Comparison of ENCODE assay signal across 14 mouse cellular contexts in genomic region chr1:90518584-90519265, GRCm38 (mm10).
DNase-seq lines count a peak whose midpoint lies in the region; ATAC-seq and TF ChIP-seq lines count a peak whose summit lies in the region.
"Had no signal": no experiment of that assay in that cellular context is flagged by ENCODE, and none has a peak within 500 bp of the region (broad histone marks: within the 10 kb centered on the region; RNA-seq: fewer than 3 reads in every experiment).

No protein-coding gene starts in this region.

- peak; percentile 60; the same call in 1 of the 2 replicates for ATAC-seq in kidney, embryonic 14.5 days (ENCODE audit: low FRiP score, low TSS enrichment)
- ATAC-seq in neural tube, embryonic 15.5 days (ENCODE audit: low FRiP score) = no peak
- ATAC-seq: forebrain, embryonic 16.5 days had no signal

- DNase-seq in kidney, adult 2 months = peak; percentile 46
- DNase-seq in kidney, postnatal 25 days = no peak
- peak; percentile 27 for DNase-seq in NIH3T3 (ENCODE audit: low read depth)
- no peak for DNase-seq in ovary, adult 18-20 months (ENCODE audit: low spot score)
- DNase-seq in right cerebral cortex, postnatal 36 days (ENCODE audit: low spot score in 2 of 2) = no peak
- DNase-seq in natural killer cell, adult 2 months (ENCODE audit: low spot score in 2 of 2) = no peak
- DNase-seq: adrenal gland, postnatal 10 days; heart, postnatal 4 days; lung, adult 2 months; right cerebral cortex, postnatal 4 days had no signal

- H3K4me1 ChIP-seq in kidney, adult 2 months (ENCODE audit: control insufficient read depth, insufficient read depth, low read length) = 0 out of 2 replicates have a peak, but pooled peaks cover 4% of the 10 kb centered on the region
- peaks cover 4% of the 10 kb centered on the region; the same call in 1 of the 2 replicates for H3K4me1 ChIP-seq in kidney, embryonic 14.5 days (ENCODE audit: control insufficient read depth, insufficient read depth, low read length)
- H3K4me1 ChIP-seq in neural tube, embryonic 15.5 days = peaks cover 12% of the 10 kb centered on the region

- no peak overlapping the region for H3K4me2 ChIP-seq in kidney, embryonic 14.5 days (replicated peaks; ENCODE audit: low read depth, low read length)
- H3K4me2 ChIP-seq in neural tube, embryonic 15.5 days = no peak overlapping the region

- TF ChIP-seq CTCF in kidney, adult 2 months (conservative IDR thresholded peaks at IDR 0.05; ENCODE audit: insufficient read depth, insufficient read length, low read depth, low read length) = no peak

- no peaks in the 10 kb centered on the region for H3K36me3 ChIP-seq in kidney, adult 2 months (ENCODE audit: control insufficient read depth, insufficient read depth, low read length)
- H3K36me3 ChIP-seq in kidney, embryonic 14.5 days (ENCODE audit: control insufficient read depth, insufficient read depth, low read length) = no peaks in the 10 kb centered on the region
- no peaks in the 10 kb centered on the region for H3K36me3 ChIP-seq in neural tube, embryonic 15.5 days

- TF ChIP-seq POLR2A in kidney, adult 2 months (IDR thresholded peaks at IDR 0.05; ENCODE audit: low read depth, low read length) = no peak

- no peak overlapping the region for H3K4me3 ChIP-seq in kidney, adult 2 months (ENCODE audit: insufficient read depth, low read depth, low read length)
- H3K4me3 ChIP-seq in kidney, embryonic 14.5 days (ENCODE audit: low read length) = no peak overlapping the region
- H3K4me3 ChIP-seq in neural tube, embryonic 15.5 days (replicated peaks) = no peak overlapping the region

- H3K27ac ChIP-seq in kidney, adult 2 months (ENCODE audit: insufficient read depth, low read depth, low read length) = 0 out of 2 replicates have a peak overlapping the region, but pooled peaks have one; percentile 14
- H3K27ac ChIP-seq in kidney, embryonic 14.5 days (ENCODE audit: low read depth, low read length) = peak overlapping the region; percentile 25; the same call in 1 of the 2 replicates
- peak overlapping the region; percentile 23; the same call in 1 of the 2 replicates for H3K27ac ChIP-seq in neural tube, embryonic 15.5 days (replicated peaks)

- WGBS in kidney, adult 2 months = 33% methylated on average over 9 of the region's 9 CpGs
- WGBS in kidney, embryonic 14.5 days = 43% methylated on average over 9 of the region's 9 CpGs
- WGBS in neural tube, embryonic 15.5 days = 28% methylated on average over 9 of the region's 9 CpGs

- no peaks in the 10 kb centered on the region for H3K9me3 ChIP-seq in kidney, embryonic 14.5 days (ENCODE audit: control insufficient read depth, low read length)
- no peaks in the 10 kb centered on the region for H3K9me3 ChIP-seq in neural tube, embryonic 15.5 days (replicated peaks)

- no peak overlapping the region for H3K9ac ChIP-seq in kidney, embryonic 14.5 days (ENCODE audit: low read depth, low read length)
- no peak overlapping the region for H3K9ac ChIP-seq in neural tube, embryonic 15.5 days (replicated peaks)

- H3K27me3 ChIP-seq in kidney, adult 2 months (replicated peaks; ENCODE audit: control insufficient read depth, insufficient read depth, low read length) = no peaks in the 10 kb centered on the region
- peaks cover 4% of the 10 kb centered on the region; the same call in 1 of the 2 replicates for H3K27me3 ChIP-seq in kidney, embryonic 14.5 days (ENCODE audit: control insufficient read depth, insufficient read depth, low read length)
- 0 out of 2 replicates have a peak, but pooled peaks cover 3% of the 10 kb centered on the region for H3K27me3 ChIP-seq in neural tube, embryonic 15.5 days (replicated peaks)
- H3K27me3 ChIP-seq: CH12.LX had no signal

Comparison
In these comparisons a context has a peak if more than half of its experiments do, and no peak if none do; other contexts are left out.
1. DNase-seq: peak in kidney, adult 2 months (single experiment) and NIH3T3 (single experiment); none in kidney, postnatal 25 days (0 of 2), ovary, adult 18-20 months (single experiment), right cerebral cortex, postnatal 36 days (0 of 2) and natural killer cell, adult 2 months (0 of 2).
2. Peak in every context shown above with its lines, with median percentiles within 50 percentile points of each other: H3K27ac ChIP-seq.